Mouse (Mus musculus): Measurements from ENCODE around the gene Ppp1r13l. TPM values are rescaled to one million over a fixed set of nuclear protein-coding genes. Genes with fewer than 3 reads are reported as not detected.

Ppp1r13l gene
- polyA plus RNA-seq, 1 experiment, result 0.96 TPM

DNA sequence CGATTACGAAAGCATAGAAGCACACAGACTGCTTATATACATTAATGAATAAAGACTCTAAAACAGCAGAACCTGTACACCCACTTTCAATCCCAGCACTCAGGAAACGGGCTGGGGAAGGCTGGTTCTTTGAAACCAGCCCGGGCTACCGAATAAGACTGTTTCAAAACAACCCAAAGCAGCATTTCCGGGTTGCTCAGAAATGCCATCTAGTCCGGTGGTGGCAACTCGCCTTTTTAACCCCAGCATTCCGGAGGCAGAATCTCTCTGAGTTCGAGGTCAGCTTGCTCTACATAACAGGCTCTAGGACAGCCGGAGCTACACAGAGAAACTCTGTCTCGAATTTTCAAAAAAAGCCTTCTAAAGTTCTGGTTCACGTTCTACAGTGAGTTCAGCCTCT is 915 bp upstream of the Ppp1r13l start:
- Histone ChIP-seq H3K4me3 (replicated peaks) (peak overlapping the region; percentile 75), H3K9me3 (ENCODE audit: control insufficient read depth, low read length) (no peaks in the 10 kb centered on the region), H3K36me3 (ENCODE audit: control insufficient read depth) (peaks cover 32% of the 10 kb centered on the region), H3K4me1 (ENCODE audit: control insufficient read depth) (peaks cover 54% of the 10 kb centered on the region), H3K27me3 (ENCODE audit: control insufficient read depth) (no peaks in the 10 kb centered on the region)
- TF ChIP-seq GATA1 (IDR thresholded peaks at IDR 0.05; ENCODE audit: low read length) (no peak), TAL1 (IDR thresholded peaks at IDR 0.05; ENCODE audit: low read length) (no peak)

DNA sequence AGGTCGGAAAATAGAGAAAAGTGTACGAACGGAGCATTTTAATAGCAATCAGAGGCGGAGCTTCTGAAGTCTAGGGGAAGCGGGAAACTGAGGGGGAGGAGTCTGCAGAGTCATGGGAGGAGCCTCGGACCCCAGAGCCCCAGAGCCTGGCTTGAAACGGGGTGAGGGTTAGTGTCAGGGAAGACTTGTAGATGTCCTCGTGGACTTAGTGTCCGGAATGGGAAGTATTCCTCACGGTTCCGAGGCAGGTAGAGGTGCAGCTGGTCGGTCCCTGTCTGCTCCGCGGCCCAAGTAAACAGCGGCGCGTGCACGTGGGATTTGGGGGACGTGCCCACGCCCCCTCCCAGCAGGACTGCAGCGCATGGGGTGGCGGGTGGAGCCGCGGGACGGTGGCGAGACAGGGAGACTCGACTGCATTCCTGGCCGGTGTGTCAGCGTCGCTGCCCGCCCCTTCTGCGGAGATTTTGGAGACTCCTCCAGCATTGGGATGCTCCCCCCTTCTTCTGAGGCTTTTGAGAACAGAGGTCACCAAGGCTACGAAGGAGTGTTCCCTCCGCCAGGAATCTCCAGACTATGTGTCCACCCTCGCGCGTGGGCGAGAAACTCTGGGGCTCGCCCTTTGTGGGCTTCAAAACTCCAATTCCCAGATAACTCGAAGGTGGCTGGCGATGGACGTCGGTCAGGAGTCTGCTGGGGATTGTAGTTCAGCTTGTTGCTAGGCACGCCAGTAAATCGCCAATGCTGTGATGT is 518 bp downstream of the Ppp1r13l start:
- Histone ChIP-seq H3K9me3 (ENCODE audit: control insufficient read depth, low read length) (no peaks in the 10 kb centered on the region), H3K27me3 (ENCODE audit: control insufficient read depth) (no peaks in the 10 kb centered on the region), H3K36me3 (ENCODE audit: control insufficient read depth) (peaks cover 24% of the 10 kb centered on the region), H3K4me1 (ENCODE audit: control insufficient read depth) (peaks cover 59% of the 10 kb centered on the region), H3K4me3 (replicated peaks) (peak overlapping the region; percentile 75)
- TF ChIP-seq GATA1 (IDR thresholded peaks at IDR 0.05; ENCODE audit: low read length) (no peak), TAL1 (IDR thresholded peaks at IDR 0.05; ENCODE audit: low read length) (no peak)

- Histone ChIP-seq H3K27me3 (ENCODE audit: control insufficient read depth) (no peaks in the 10 kb centered on the region), H3K4me3 (replicated peaks) (peak overlapping the region; percentile 75), H3K9me3 (ENCODE audit: control insufficient read depth, low read length) (no peaks in the 10 kb centered on the region), H3K4me1 (ENCODE audit: control insufficient read depth) (peaks cover 63% of the 10 kb centered on the region), H3K36me3 (ENCODE audit: control insufficient read depth) (peaks cover 21% of the 10 kb centered on the region)
- TF ChIP-seq GATA1 (IDR thresholded peaks at IDR 0.05; ENCODE audit: low read length) (no peak), TAL1 (IDR thresholded peaks at IDR 0.05; ENCODE audit: low read length) (no peak)
Observed at GRCm38 (mm10) chr7:19360944-19361343, 1.4 kb downstream of the Ppp1r13l start.

DNA sequence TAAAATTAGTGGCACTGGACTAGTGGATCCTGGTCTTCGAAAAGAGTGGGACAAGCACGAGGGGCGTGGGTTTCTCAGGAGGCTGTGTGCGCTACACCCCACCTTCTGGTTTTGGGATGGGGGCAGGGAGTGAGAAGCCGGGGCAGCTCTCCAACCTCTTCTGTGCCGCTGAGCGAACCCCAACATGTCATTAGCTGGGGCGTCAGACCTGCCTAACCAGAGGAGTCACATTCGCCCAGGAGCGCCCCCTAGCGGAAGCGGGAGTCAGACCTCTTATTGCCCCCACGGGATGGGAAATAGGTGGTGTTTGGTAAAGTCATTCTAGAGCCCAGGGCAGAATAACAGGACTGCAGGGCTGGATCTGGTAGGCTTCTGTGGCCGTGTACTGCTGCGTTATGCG is 2.2 kb downstream of the Ppp1r13l start:
- Histone ChIP-seq H3K4me1 (ENCODE audit: control insufficient read depth) (peaks cover 63% of the 10 kb centered on the region), H3K4me3 (replicated peaks) (peak overlapping the region; percentile 75), H3K27me3 (ENCODE audit: control insufficient read depth) (no peaks in the 10 kb centered on the region), H3K36me3 (ENCODE audit: control insufficient read depth) (peaks cover 15% of the 10 kb centered on the region), H3K9me3 (ENCODE audit: control insufficient read depth, low read length) (no peaks in the 10 kb centered on the region)
- TF ChIP-seq GATA1 (IDR thresholded peaks at IDR 0.05; ENCODE audit: low read length), result no peak
- no peak for TF ChIP-seq TAL1 (IDR thresholded peaks at IDR 0.05; ENCODE audit: low read length)

DNA sequence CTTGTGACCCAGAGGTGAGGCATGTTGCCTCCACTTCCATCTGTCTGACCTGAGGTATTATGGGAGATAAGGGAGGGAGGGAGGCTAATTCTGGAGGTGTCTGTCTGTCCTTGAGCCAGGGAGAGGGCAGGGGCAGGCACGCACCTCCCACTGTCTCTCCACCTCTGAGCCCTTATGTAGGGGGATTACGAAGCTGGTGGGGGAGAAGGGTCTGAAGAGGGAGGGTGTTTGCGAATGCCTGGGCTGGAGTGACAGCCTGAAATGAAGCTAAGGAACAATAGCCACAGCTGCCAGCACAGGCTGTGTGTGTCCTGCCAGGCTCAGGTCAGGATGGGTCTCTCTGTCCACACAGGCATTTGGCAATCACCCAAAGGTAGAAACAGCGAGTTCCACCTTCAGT is 2.7 kb downstream of the Ppp1r13l start:
- Histone ChIP-seq H3K9me3 (ENCODE audit: control insufficient read depth, low read length) (no peaks in the 10 kb centered on the region), H3K4me1 (ENCODE audit: control insufficient read depth) (peaks cover 63% of the 10 kb centered on the region), H3K4me3 (replicated peaks) (no peak overlapping the region), H3K27me3 (ENCODE audit: control insufficient read depth) (no peaks in the 10 kb centered on the region), H3K36me3 (ENCODE audit: control insufficient read depth) (peaks cover 11% of the 10 kb centered on the region)
- no peak for TF ChIP-seq TAL1 (IDR thresholded peaks at IDR 0.05; ENCODE audit: low read length)
- TF ChIP-seq GATA1 (IDR thresholded peaks at IDR 0.05; ENCODE audit: low read length), result no peak

GRCm38 (mm10) chr7:19363881-19364280 is 4.3 kb downstream of the Ppp1r13l start:
- Histone ChIP-seq H3K9me3 (ENCODE audit: control insufficient read depth, low read length) (no peaks in the 10 kb centered on the region), H3K4me3 (replicated peaks) (no peak overlapping the region), H3K36me3 (ENCODE audit: control insufficient read depth) (no peaks in the 10 kb centered on the region), H3K27me3 (ENCODE audit: control insufficient read depth) (peaks cover 7% of the 10 kb centered on the region), H3K4me1 (ENCODE audit: control insufficient read depth) (peaks cover 56% of the 10 kb centered on the region)
- TF ChIP-seq TAL1 (IDR thresholded peaks at IDR 0.05; ENCODE audit: low read length) (no peak), GATA1 (IDR thresholded peaks at IDR 0.05; ENCODE audit: low read length) (no peak)

- Histone ChIP-seq H3K9me3 (ENCODE audit: control insufficient read depth, low read length) (no peaks in the 10 kb centered on the region), H3K36me3 (ENCODE audit: control insufficient read depth) (no peaks in the 10 kb centered on the region), H3K4me3 (replicated peaks) (no peak overlapping the region), H3K4me1 (ENCODE audit: control insufficient read depth) (peaks cover 47% of the 10 kb centered on the region), H3K27me3 (ENCODE audit: control insufficient read depth) (peaks cover 18% of the 10 kb centered on the region)
- no peak for TF ChIP-seq TAL1 (IDR thresholded peaks at IDR 0.05; ENCODE audit: low read length)
- TF ChIP-seq GATA1 (IDR thresholded peaks at IDR 0.05; ENCODE audit: low read length), result no peak
Observed at GRCm38 (mm10) chr7:19365376-19365775, 5.8 kb downstream of the Ppp1r13l start.

DNA sequence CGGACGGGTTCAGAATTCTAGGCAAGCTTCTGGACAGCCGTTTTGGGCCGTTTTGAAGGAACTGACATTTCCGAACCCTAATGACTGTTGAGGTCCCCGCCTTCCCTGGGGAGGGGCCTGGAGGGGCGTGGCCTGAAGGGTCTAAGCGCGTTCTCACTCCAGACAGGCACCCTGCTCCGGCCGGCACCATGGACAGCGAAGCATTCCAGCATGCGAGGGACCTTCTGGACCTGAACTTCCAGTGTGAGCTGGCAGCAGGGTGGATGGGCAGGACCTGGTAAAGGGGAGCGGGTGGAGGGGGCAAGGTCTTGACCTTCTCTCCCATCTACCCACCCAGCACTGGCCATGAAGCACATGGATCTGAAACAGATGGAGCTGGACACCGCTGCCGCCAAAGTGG is 8.8 kb downstream of the Ppp1r13l start:
- Histone ChIP-seq H3K9me3 (ENCODE audit: control insufficient read depth, low read length) (no peaks in the 10 kb centered on the region), H3K4me1 (ENCODE audit: control insufficient read depth) (peaks cover 22% of the 10 kb centered on the region), H3K4me3 (replicated peaks) (no peak overlapping the region), H3K36me3 (ENCODE audit: control insufficient read depth) (no peaks in the 10 kb centered on the region), H3K27me3 (ENCODE audit: control insufficient read depth) (peaks cover 18% of the 10 kb centered on the region)
- TF ChIP-seq TAL1 (IDR thresholded peaks at IDR 0.05; ENCODE audit: low read length) (no peak), GATA1 (IDR thresholded peaks at IDR 0.05; ENCODE audit: low read length) (no peak)

- H3K4me1 ChIP-seq (ENCODE audit: control insufficient read depth), result peaks cover 14% of the 10 kb centered on the region
- peaks cover 18% of the 10 kb centered on the region for H3K27me3 ChIP-seq (ENCODE audit: control insufficient read depth)
- H3K9me3 ChIP-seq (ENCODE audit: control insufficient read depth, low read length), result no peaks in the 10 kb centered on the region
- no peak overlapping the region for H3K4me3 ChIP-seq (replicated peaks)
- TF ChIP-seq TAL1 (IDR thresholded peaks at IDR 0.05; ENCODE audit: low read length) (no peak), GATA1 (IDR thresholded peaks at IDR 0.05; ENCODE audit: low read length) (no peak)
- H3K36me3 ChIP-seq (ENCODE audit: control insufficient read depth), result no peaks in the 10 kb centered on the region
Observed at GRCm38 (mm10) chr7:19369823-19370425, 10.4 kb downstream of the Ppp1r13l start.

Measured in erythroblast, embryonic 14.5 days (primary cell).